Mouse (Mus musculus) lung, embryonic 16.5 days (tissue): ENCODE results near the gene Thrap3. TPM values are rescaled to one million over a fixed set of nuclear protein-coding genes. Genes with fewer than 3 reads are reported as not detected.
A peak's percentile ranks its signal among the peaks of the same experiment; 100 is the strongest.

Source experiments
- ATAC-seq: fragments of 200-750 bp; cut with Nextera tagmentation; 2 replicates; pipeline ENCODE4 v1.8.0; 2017; ENCODE audit warnings: low read depth, mild to moderate bottlenecking, moderate library complexity
- H3K27ac ChIP-seq: fragments of 300-500 bp; sonication (generic); 2 replicates; pipeline ENCODE4 v1.5.1; 2014; ENCODE audit warnings: mild to moderate bottlenecking, control low read depth, low read length
- H3K27me3 ChIP-seq: fragments of 300-500 bp; sonication (generic); 2 replicates; pipeline ENCODE4 v1.6.1; 2014; ENCODE audit warnings: low read depth, low read length, mixed read lengths; ENCODE audit not compliant: control insufficient read depth, insufficient read depth
- H3K36me3 ChIP-seq: fragments of 300-500 bp; sonication (generic); 2 replicates; pipeline ENCODE4 v1.6.1; 2014; ENCODE audit warnings: low read length; ENCODE audit not compliant: control insufficient read depth, insufficient read depth
- H3K4me1 ChIP-seq: fragments of 300-500 bp; sonication (generic); replicated peaks from 2 replicates; pipeline ENCODE4 v1.6.1; 2014; ENCODE audit warnings: low read length, mixed read lengths; ENCODE audit not compliant: control insufficient read depth, insufficient read depth
- H3K4me2 ChIP-seq: fragments of 300-500 bp; sonication (generic); 2 replicates; pipeline ENCODE4 v1.6.1; 2014; ENCODE audit warnings: low read depth, low read length, control low read depth
- H3K4me3 ChIP-seq: fragments of 300-500 bp; sonication (generic); 2 replicates; pipeline ENCODE4 v1.5.1; 2014; ENCODE audit warnings: mild to moderate bottlenecking, low read length, control low read depth
- H3K9ac ChIP-seq: fragments of 300-500 bp; sonication (generic); 2 replicates; pipeline ENCODE4 v1.6.1; 2014; ENCODE audit warnings: low read length, control low read depth
- H3K9me3 ChIP-seq: fragments of 300-500 bp; sonication (generic); 2 replicates; pipeline ENCODE4 v1.6.1; 2016; ENCODE audit warnings: low read length; ENCODE audit not compliant: control insufficient read depth
- WGBS: fragments of 180-500 bp; shearing (Covaris S2); extraction: QIAGEN DNeasy Blood & Tissue Kit; methylation state at CpG from one replicate; pipeline ENCODE4 v1.1.7; 2014; 5-methylcytosine and 5-hydroxymethylcytosine counted together
- polyA plus RNA-seq: library from polyadenylated mRNA; unstranded; fragments of >200 nt; fragmentation: Nextera tagmentation; extraction: Ambion mirVana; gene quantifications from 2 replicates; pipeline ENCODE4 v1.2.1, GENCODE M21; 2015

The Thrap3 gene
- polyA plus RNA-seq, 1 experiment from 2014 or later, result 213 TPM

DNA sequence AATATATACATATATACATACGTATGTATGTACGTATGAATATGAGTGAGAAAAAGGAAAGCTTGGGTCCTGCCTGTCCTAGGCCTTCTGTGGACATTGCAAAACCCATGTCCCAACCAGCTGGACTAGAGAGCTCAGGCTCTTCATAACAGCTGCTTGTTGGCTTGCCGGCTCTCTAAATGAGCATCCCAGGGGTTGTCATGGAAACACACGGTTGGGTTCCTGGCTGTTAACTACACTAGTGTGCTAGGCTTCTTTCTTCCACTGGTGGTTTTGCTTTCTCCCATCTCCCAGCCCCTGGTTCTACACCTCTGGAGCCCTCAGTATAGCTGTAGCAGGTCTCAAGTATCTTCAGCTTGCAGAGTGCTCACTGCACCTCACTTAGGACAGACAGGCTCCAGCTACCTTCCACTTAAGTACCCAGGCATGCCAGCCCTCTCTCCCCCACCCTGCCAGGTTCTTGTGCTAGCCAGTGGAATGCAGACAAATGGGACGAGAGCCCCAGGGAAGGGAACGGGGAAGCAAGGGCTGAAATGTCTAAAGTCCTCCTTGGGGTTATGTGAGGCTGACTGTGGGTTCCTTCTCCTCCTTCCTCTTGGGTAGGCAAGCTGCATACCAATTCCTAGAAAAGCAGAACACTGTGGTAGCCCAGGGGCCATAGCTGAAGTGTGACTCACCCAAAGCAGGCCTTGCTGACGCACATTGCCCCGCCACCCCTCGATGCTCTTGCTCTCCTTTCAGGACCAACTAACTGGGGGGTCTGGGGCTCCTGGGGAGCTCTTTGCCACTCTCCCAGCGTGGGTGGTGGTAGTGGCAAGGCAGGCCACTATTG is 71.1 kb downstream of the Thrap3 start:
- Histone ChIP-seq H3K4me3 (no peak overlapping the region), H3K4me1 (peaks cover 43% of the 10 kb centered on the region), H3K9ac (peak overlapping the region; percentile 57; the same call in 1 of the 2 replicates), H3K27me3 (no peaks in the 10 kb centered on the region), H3K36me3 (peaks cover 25% of the 10 kb centered on the region), H3K9me3 (0 out of 2 replicates have a peak, but pooled peaks cover 2% of the 10 kb centered on the region), H3K27ac (peak overlapping the region; percentile 98), H3K4me2 (no peak overlapping the region; the same call in 1 of the 2 replicates)
- ATAC-seq, result peak; percentile 60
- WGBS, result 33% methylated on average over 10 of the region's 10 CpGs

DNA sequence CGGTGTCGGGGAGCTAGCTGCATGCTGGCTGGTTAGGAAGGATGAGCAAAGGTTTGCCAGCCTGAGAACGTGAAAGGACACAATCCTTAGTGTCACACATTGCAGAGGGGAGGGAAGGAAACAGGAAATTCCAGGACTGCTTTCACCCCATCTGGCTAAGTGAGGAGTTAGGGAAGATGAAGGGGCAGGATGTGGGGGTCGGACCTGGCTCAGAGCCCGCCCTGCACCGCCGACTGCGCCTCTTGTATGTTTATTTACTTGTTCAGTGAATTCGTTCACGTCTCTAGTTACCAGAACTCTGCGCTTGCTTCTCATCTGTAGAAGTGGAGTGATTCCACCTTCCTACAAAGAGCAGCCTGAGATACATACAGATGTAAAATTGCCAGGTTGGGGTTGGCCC is 72.1 kb downstream of the Thrap3 start:
- H3K4me3 ChIP-seq, result no peak overlapping the region
- peaks cover 25% of the 10 kb centered on the region for H3K36me3 ChIP-seq
- H3K9ac ChIP-seq, result 0 out of 2 replicates have a peak overlapping the region, but pooled peaks have one; percentile 43
- H3K27ac ChIP-seq, result peak overlapping the region; percentile 98
- H3K27me3 ChIP-seq, result no peaks in the 10 kb centered on the region
- H3K4me1 ChIP-seq, result peaks cover 43% of the 10 kb centered on the region
- H3K9me3 ChIP-seq, result no peaks in the 10 kb centered on the region
- peak; percentile 71 for ATAC-seq
- WGBS, result 12% methylated on average over 11 of the region's 11 CpGs
- peak overlapping the region; percentile 25 for H3K4me2 ChIP-seq

DNA sequence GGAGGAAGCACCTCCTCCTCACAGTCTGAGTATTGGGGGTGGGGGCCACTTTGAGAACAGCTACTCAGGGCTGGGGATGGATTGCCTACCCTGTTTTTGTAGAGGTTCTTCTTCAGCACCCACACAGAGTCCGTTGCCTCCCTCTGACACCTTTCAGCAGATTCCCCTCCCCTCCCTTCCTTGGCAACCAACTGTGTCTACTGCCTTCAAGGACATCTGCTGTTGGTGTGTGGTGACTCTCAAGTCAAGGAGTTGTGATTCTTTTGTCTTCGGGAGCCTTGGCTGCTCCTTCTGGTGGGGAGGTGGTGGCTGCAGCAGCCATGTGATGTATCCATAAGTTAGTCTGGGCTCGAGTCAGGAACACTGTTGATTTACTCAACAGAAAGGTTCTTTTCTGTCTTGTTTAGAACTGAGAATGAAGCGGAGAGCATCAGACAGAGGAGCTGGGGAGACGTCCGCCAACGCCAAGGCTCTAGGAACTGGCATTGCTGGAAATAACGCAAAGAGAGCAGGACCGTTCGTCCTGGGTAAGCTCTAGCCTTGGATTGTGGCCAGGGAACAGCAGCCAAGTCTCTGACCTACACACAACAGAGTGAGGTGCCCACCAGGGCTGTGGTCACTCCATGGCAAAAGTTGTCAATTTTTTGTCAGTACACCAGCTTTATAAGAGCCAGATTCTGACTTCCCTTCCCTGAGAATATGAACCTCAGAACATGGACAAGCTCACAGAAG is 79.1 kb downstream of the Thrap3 start:
- 56% methylated on average over 10 of the region's 10 CpGs for WGBS
- Histone ChIP-seq H3K27ac (0 out of 2 replicates have a peak overlapping the region, but pooled peaks have one; percentile 3), H3K27me3 (no peaks in the 10 kb centered on the region), H3K4me3 (no peak overlapping the region), H3K9me3 (peaks cover 2% of the 10 kb centered on the region; the same call in 1 of the 2 replicates), H3K9ac (no peak overlapping the region), H3K36me3 (peaks cover 36% of the 10 kb centered on the region), H3K4me2 (no peak overlapping the region), H3K4me1 (peaks cover 7% of the 10 kb centered on the region; the same call in 1 of the 2 replicates)
- ATAC-seq, result no peak

DNA sequence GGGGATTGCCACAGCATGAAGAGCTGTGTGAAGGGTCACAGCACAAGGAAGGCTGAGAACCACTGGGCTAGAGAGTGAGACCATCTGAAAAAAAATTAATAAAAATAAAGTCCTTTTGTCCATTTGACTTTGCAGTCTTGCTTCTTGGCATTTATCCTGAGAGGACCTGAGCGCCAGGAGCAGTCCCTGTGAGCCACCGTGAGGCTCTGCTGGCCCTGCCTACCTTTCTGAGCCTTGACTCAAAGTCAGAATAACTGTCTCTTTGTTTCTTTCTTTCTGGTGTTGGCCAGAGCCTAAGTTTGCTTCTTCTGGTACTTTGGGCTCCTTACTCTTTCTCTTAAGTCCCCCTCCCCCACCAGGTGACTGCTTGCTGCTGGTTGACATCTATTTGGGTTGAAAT is 82.1 kb downstream of the Thrap3 start:
- Histone ChIP-seq H3K36me3 (peaks cover 23% of the 10 kb centered on the region), H3K4me2 (no peak overlapping the region), H3K9ac (no peak overlapping the region), H3K27me3 (no peaks in the 10 kb centered on the region), H3K4me3 (no peak overlapping the region), H3K4me1 (peaks cover 24% of the 10 kb centered on the region), H3K27ac (no peak overlapping the region), H3K9me3 (peaks cover 2% of the 10 kb centered on the region; the same call in 1 of the 2 replicates)
- 81% methylated on average over 2 of the region's 2 CpGs for WGBS
- ATAC-seq, result no peak

DNA sequence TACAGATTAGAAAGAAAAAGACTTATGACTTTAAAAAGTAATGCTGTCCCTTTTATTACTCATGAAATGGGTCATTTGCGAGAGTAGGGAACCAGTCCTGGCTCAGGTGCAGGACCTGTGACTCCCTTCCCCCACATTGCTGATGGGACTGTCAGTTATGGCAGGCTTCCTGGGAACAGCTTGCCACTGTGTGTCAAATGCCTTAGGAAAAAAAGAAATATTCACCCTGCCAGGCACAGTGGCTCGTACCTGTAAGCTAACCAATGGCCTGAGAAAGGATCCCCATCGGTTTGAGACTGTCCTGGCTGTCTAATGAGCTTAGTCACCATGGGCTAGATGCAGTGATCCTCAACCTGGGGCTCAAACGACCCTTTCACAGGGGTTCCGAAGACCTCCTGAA is 82.5 kb downstream of the Thrap3 start:
- H3K27me3 ChIP-seq, result no peaks in the 10 kb centered on the region
- peaks cover 21% of the 10 kb centered on the region for H3K36me3 ChIP-seq
- WGBS, result 88% methylated on average over 5 of the region's 5 CpGs
- H3K4me3 ChIP-seq, result no peak overlapping the region
- peaks cover 26% of the 10 kb centered on the region for H3K4me1 ChIP-seq
- peaks cover 2% of the 10 kb centered on the region; the same call in 1 of the 2 replicates for H3K9me3 ChIP-seq
- no peak overlapping the region for H3K4me2 ChIP-seq
- H3K9ac ChIP-seq, result no peak overlapping the region
- ATAC-seq, result no peak
- no peak overlapping the region for H3K27ac ChIP-seq

DNA sequence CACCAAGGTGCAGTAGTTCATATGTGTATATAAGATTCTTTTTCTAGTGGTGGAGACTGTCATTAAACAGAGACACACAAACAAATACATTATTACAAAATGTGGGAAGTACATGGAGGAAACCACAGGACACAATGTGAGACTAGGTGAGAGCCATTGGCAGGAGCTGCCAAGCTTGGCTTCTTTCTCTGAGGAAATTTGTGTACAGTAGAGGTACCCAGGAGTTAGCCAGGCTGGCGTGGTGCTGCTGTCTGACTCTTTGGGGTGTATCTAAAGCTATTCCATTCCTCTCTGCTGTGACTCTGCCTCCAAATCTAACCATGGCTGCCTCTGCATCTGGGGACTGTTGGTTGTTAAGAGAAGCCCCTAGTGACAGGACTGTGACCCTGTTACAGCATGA is 83.5 kb downstream of the Thrap3 start:
- WGBS, result 65% methylated on average over 1 of the region's 1 CpGs
- no peak overlapping the region for H3K27ac ChIP-seq
- H3K9me3 ChIP-seq, result peaks cover 2% of the 10 kb centered on the region; the same call in 1 of the 2 replicates
- peaks cover 26% of the 10 kb centered on the region for H3K4me1 ChIP-seq
- no peaks in the 10 kb centered on the region for H3K27me3 ChIP-seq
- no peak overlapping the region for H3K4me3 ChIP-seq
- H3K36me3 ChIP-seq, result peaks cover 13% of the 10 kb centered on the region
- no peak for ATAC-seq
- H3K9ac ChIP-seq, result no peak overlapping the region
- H3K4me2 ChIP-seq, result no peak overlapping the region

- peaks cover 13% of the 10 kb centered on the region for H3K36me3 ChIP-seq
- H3K27me3 ChIP-seq, result no peaks in the 10 kb centered on the region
- no peak overlapping the region for H3K4me3 ChIP-seq
- peaks cover 29% of the 10 kb centered on the region for H3K4me1 ChIP-seq
- 0 out of 2 replicates have a peak overlapping the region, but pooled peaks have one; percentile 6 for H3K9ac ChIP-seq
- no peak for ATAC-seq
- H3K4me2 ChIP-seq, result no peak overlapping the region
- no peak overlapping the region for H3K27ac ChIP-seq
- peaks cover 2% of the 10 kb centered on the region; the same call in 1 of the 2 replicates for H3K9me3 ChIP-seq
- 74% methylated on average over 4 of the region's 4 CpGs for WGBS
Measured at GRCm38 (mm10) chr4:126118651-126119050, 83.9 kb downstream of the Thrap3 start.

GRCm38 (mm10) chr4:126117116-126117515 is 85.4 kb downstream of the Thrap3 start:
- Histone ChIP-seq H3K36me3 (peaks cover 13% of the 10 kb centered on the region), H3K27ac (peak overlapping the region; percentile 28), H3K27me3 (no peaks in the 10 kb centered on the region), H3K4me3 (no peak overlapping the region), H3K4me1 (peaks cover 29% of the 10 kb centered on the region), H3K9me3 (peaks cover 2% of the 10 kb centered on the region; the same call in 1 of the 2 replicates), H3K4me2 (no peak overlapping the region), H3K9ac (no peak overlapping the region)
- WGBS, result 60% methylated on average over 8 of the region's 8 CpGs
- ATAC-seq, result no peak; the same call in 1 of the 2 replicates
